Mouse (Mus musculus): Measurements from ENCODE around the gene Cdkal1.

- TF ChIP-seq CTCF (IDR thresholded peaks at IDR 0.05) (no peak), POLR2A (IDR thresholded peaks at IDR 0.05; ENCODE audit: insufficient read depth, low read depth, low read length) (no peak), EP300 (IDR thresholded peaks at IDR 0.05; ENCODE audit: insufficient read depth, low read depth, low read length) (no peak)
Measured at GRCm38 (mm10) chr13:29726154-29726825, 129.2 kb downstream of the Cdkal1 start.
